Mouse (Mus musculus) megakaryocyte, adult 5-6 weeks (primary cell): ENCODE measurements at regions not wholly inside any gene's neighbourhood (a gene's known extent, or its start where the extent isn't known, plus 50 kb on each side); places are given as distances from the start of the nearest gene placed in this dataset.

Source experiments
- ATAC-seq: 2 replicates; pipeline ENCODE4 v1.8.0; 2016; ENCODE audit warnings: mild to moderate bottlenecking, inconsistent platforms; ENCODE audit not compliant: poor library complexity, severe bottlenecking

DNA sequence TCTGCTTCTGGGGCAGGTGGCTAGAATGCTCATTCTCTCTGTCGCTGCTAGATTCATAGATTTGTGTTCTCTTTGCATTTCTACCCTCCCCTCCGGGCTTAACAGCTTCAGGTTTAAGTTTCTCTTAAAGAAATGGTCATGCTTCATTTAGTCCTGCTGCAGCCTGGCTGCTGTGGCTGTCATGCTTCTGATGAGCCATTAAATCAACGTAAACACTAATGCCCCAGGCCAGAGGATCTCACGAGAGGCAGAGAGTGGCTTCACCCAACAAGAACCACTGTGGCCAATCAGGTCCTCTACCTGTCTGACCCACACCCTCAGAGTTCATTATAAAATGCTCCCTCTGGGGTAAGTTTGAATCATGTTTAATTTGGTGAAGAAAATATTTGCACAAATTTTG lies 173.0 kb upstream of the Zbtb20 start:
- no peak for ATAC-seq

DNA sequence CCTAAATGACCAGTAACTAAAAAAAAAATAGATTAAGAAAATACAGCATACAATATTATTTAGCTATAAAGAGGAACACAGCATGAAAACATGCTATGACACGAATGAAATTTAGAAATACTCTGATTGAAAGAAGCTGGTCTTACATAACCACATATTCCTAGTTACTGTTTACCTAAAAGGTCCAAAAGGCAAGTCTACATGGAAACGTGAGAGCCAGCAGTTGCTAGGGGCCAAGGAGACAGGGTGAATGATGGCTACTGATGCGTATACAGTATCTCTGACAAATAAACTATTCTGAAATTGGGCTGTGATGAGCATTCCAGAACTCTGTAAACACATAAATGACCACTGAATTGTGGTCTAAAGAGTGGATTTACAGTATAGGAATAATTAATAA lies 194.5 kb upstream of the Zbtb20 start:
- no peak for ATAC-seq

GRCm38 (mm10) chr16:42677211-42677610 lies 198.5 kb upstream of the Zbtb20 start:
- ATAC-seq: no peak

DNA sequence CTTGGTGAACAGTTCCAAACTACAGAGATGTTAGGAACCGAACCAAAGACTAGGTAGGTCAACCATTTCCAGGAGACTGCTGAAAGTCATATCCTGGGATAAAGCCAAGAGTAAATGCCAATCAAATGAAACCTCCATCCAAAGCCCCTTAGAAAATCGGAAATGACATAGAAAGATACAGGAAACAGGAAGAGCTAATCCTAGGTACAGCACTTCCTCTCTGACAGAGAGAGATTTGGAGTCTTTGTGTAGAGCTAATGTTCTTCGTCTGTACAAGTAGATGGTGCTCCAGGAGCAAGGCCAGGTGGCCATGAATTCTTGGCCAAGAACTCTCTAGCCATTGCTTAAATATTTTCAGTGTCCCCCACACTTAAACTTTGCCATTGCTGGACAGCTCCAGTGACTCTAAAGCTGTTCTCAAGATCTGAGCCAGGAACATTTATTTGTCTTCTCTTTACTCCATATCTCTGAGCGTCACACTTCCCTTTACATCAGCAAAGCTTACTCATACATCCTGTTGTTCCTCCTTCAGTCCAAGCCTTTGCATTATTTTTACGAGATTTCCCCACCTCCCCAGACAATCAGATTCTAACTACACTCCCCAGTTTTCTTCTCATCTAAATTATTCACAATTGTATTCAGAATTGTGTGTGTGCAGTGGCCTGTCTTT lies 199.1 kb upstream of the Zbtb20 start:
- ATAC-seq: no peak

- ATAC-seq: no peak
Observed at GRCm38 (mm10) chr16:42675031-42675430, 200.7 kb upstream of the Zbtb20 start.

- ATAC-seq: no peak
Observed at GRCm38 (mm10) chr16:42666601-42667000, 209.1 kb upstream of the Zbtb20 start.

- no peak for ATAC-seq
Observed at GRCm38 (mm10) chr16:42651904-42652732, 223.6 kb upstream of the Zbtb20 start.

DNA sequence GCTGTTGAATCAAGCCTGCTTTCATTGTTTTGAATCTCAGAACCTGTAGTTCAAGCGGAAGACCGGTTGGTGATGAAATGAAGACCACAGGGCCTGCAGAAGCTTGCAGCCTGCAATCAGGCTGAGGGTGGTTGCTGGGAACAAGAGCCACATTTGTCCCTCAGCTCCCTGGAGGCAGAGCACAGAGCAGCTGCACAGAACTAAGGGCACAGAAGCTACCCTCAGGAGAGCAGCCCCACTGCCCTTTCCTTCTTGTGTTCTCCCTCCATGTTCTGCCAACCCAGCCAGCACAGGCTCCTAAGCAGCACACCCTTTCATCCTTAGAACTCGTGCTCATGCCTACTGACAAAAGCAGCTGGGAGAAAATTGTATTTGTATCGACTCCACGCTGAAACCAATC lies 225.9 kb upstream of the Zbtb20 start:
- no peak for ATAC-seq

GRCm38 (mm10) chr16:42648531-42649142 lies 227.0 kb upstream of the Zbtb20 start:
- no peak for ATAC-seq

DNA sequence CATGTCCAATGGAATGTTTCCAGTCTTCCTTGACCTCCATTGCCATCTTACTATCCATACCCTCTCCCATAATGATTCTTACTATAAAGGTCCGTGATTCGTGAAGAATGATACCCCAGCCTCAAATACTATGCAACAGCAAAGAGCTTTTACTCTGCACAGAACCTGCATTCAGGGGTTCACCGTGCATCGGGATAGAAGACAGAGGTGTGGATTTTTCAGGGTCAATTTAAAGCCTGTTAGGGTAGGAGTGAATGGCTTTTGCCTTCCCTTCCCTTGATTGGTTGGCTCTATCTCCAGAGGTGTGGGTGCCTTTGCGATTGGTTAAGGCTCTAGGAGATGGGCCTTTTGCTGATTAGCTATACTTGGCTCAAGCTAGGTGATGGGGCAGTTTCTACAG lies 227.9 kb upstream of the Zbtb20 start:
- ATAC-seq: no peak

- no peak for ATAC-seq
Observed at GRCm38 (mm10) chr16:42635766-42636165, 239.9 kb upstream of the Zbtb20 start.

- ATAC-seq: no peak
Observed at GRCm38 (mm10) chr16:42627675-42628074, 248.0 kb upstream of the Zbtb20 start.

GRCm38 (mm10) chr16:42615920-42616319 lies 259.8 kb upstream of the Zbtb20 start:
- ATAC-seq: no peak

DNA sequence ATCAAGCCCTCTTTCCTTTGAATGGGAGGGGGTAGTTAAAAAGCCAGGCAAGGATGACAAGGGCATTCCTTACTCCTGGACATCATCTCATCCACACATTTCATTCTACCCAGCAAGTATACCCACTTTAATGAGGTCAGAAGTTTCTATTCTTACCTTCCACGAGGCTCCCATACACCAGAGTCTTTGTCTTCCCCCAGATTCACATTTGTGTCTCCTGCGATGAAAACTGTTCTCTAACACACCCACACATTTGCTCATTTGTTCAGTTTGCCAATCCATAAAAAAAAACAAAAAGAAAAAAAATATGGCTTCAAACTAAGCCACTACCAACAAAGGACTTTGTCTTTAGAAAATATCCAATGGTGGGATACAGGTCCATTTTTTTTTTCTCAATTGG lies 263.7 kb upstream of the Zbtb20 start:
- ATAC-seq: no peak

DNA sequence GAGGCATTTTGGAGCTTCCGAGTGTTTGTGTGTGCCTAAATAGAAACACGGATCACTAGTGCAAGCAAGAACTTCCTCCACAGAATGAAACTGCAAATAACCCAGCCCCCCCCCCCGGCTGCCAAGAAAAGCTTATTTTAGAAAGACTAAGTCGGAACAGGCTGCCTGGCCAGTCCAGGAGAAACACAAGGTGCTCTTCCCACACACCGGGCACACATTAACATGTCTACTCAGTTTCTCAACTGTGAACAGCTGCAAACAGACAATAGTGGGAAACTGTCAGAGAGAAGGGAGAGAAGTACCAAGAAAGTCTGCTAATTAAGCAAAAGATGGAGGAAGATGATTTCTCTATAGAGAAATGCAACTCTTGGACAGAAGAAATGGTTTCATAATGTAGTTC lies 267.3 kb upstream of the Zbtb20 start:
- ATAC-seq: no peak

DNA sequence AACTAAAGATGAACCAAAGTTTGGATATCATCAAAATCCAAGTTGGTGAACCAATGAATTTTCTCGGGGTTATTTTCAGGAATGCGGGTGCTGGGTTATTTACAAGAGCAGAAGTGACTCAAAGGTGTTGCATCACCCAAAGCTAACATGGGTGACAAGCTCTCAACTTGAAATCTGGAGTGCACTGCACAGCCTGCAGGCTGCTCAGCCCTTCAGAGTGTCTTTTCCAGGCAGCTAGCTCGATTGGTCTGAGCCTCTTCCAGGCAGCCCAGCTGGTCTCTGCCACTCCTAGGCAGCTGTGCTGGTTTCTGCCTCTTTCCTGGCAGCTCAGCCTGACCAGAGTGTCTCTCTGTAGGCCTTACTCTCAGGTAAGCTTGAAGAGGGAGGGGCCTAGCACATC lies 251.9 kb upstream of the Gap43 start:
- ATAC-seq: peak; percentile 48; the same call in 1 of the 2 replicates

DNA sequence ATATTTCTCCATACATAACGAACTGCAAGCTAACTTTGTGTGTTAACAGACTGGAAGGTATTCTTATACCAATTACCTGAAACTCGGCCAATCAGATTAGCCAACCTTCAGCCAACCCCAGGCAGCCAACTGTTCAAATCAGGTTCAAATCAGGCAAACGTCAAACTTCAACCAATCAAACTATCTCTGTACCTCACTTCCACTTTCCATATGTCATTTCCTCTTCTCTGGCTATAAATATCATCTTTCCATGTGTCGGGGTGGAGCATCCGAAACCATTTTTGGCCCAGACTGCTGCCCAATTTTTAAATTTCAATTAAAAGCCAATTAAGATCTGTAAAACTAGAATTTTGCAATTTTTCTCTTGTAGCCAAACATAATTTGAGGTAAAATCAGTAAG lies 251.1 kb upstream of the Gap43 start:
- no peak for ATAC-seq

- ATAC-seq: no peak
Observed at GRCm38 (mm10) chr16:42586196-42586595, 245.7 kb upstream of the Gap43 start.

DNA sequence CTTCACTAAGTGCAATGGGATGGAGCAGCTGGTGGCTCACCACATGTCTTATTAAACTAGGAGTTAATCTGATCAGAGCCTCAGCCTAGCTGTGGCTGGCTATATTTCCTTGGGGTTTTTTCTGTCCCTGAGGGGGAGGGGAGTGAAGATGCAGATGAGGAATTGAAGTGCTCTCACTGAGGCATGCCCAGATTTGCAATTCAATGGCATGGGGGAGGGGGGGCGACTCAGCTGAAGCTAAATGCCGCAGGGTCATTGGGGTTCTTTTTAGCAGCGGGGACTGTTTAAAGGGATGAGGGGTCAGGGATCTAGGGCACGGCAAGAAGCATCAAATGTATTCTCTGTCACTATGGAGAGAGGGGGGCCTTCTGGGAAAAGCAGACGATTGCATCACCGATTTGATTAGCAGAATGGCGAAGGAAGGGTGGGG lies 235.1 kb upstream of the Gap43 start:
- no peak for ATAC-seq

DNA sequence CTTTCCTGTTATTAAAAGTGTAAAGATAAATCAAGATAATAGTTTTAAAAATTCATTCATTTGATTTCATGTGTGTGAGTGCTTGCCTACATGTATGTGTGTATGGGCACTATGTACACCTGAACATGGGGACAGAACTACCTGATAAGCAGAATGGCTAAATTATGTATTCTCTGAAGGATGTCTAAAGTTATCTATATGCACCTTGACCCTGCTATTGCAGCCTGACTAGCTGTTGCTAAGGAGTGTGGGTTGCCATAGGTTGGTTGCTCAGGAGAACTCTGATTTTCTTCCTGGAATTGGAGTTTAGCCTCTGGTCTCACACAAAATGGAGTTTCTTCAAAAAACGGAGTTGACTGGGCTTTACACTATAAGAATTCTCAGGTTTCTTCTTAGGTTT lies 234.5 kb upstream of the Gap43 start:
- ATAC-seq: no peak

DNA sequence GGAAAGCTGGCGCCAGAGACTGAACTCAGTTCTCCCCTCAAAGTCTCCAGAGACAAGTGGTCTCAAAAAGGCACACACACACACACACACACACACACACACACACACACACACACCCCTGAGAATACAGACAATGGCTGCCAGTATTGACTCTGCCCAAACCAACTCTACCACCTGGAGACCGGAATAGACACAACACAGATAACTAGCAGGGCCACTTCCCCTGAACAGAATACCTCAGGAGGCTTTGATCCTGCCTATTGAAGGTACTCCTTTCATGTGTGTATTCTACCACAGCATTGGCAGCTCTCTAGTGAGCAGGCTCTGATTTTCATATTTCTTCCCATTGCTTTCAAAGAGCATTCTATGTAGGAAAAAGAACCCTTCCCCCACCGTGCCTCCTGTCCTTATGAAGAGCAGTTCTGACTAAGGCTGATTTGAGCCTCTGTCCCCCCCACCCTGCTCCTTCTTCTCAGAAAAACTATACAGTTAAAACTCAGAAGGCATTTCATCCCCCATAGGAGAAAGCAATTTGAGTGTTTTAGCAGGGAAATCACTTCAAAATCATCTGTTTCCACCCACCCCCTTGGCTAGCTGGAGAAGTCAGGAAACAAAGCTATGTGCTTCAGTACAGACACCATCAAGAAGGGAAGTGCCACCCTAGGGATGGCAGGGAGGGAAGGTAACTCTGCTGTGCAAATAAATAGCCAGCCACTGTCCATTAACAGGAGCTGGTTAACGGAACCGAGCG lies 230.0 kb upstream of the Gap43 start:
- no peak for ATAC-seq
